Mouse (Mus musculus): ENCODE measurements around the gene 1700012B07Rik.

DNA sequence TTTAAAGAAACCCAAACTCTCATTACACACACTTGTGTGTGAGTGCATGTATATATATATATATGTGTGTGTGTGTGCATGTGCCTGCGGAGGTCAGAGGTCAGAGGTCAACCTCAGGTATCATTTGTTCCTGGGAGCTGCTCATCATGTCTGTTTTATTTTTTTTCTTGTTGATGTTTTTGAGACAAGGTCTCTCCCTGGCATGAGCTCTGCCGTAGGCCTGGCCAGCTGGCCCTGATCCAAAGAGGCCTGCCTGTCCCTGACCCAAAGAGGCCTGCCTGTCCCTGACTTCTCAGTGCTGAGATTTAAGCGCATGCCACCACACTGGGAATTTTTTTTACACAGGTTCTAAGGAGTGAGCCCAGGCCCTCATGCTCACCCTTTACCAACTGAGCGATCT, 24.1 kb upstream of the 1700012B07Rik start:
- TF ChIP-seq EP300 (optimal IDR thresholded peaks at IDR 0.05) = no peak
- TF ChIP-seq CTCF (IDR thresholded peaks at IDR 0.05; ENCODE audit: low read depth) = no peak
